In the genomic region with DNA sequence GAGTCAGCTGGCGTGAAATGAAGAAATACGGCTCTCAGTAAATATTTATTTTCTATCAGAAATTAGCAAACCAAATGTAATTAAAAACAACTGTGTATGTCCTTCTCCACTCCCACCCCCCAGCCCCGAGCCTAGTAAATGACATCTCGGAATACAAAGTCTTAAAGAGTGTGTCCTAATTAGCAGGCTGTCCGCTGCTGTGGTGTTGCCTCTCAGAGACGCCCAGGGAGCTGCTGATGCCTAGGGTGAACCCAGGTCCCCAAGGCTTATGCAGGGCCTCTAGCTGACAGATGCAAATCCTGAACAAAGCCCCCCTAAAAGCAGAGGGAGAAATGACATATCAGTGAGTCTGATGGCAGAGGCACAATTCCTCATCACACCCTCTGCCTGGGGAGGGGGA, we compare ENCODE assay signal across 23 mouse cellular contexts.
DNase-seq lines count a peak whose midpoint lies in the region; ATAC-seq and TF ChIP-seq lines count a peak whose summit lies in the region.
"Had no signal": no experiment of that assay in that cellular context is flagged by ENCODE, and none has a peak within 500 bp of the region (broad histone marks: within the 10 kb centered on the region; RNA-seq: fewer than 3 reads in every experiment).

No protein-coding gene starts in this region.

- 22% methylated on average over 6 of the region's 6 CpGs for WGBS in forebrain, embryonic 14.5 days
- 25% methylated on average over 6 of the region's 6 CpGs for WGBS in forebrain, embryonic 12.5 days
- 36% methylated on average over 6 of the region's 6 CpGs for WGBS in midbrain, embryonic 13.5 days
- 28% methylated on average over 6 of the region's 6 CpGs for WGBS in midbrain, embryonic 15.5 days

- no peak overlapping the region for H3K4me2 ChIP-seq in forebrain, embryonic 14.5 days (ENCODE audit: low read length)
- no peak overlapping the region for H3K4me2 ChIP-seq in forebrain, embryonic 12.5 days
- H3K4me2 ChIP-seq in midbrain, embryonic 13.5 days (replicated peaks): no peak overlapping the region
- no peak overlapping the region for H3K4me2 ChIP-seq in midbrain, embryonic 15.5 days
- H3K4me2 ChIP-seq: embryonic facial prominence, embryonic 13.5 days; embryonic facial prominence, embryonic 15.5 days had no signal

- no peaks in the 10 kb centered on the region for H3K27me3 ChIP-seq in forebrain, embryonic 14.5 days (replicated peaks; ENCODE audit: control insufficient read depth, insufficient read depth, low read length)
- H3K27me3 ChIP-seq in forebrain, embryonic 12.5 days: peaks cover 36% of the 10 kb centered on the region
- H3K27me3 ChIP-seq in midbrain, embryonic 13.5 days: no peaks in the 10 kb centered on the region
- no peaks in the 10 kb centered on the region for H3K27me3 ChIP-seq in midbrain, embryonic 15.5 days (replicated peaks)
- peaks cover 23% of the 10 kb centered on the region for H3K27me3 ChIP-seq in E14TG2a.4 (ENCODE audit: insufficient read depth, low read length)
- H3K27me3 ChIP-seq: embryonic facial prominence, embryonic 13.5 days; embryonic facial prominence, embryonic 15.5 days had no signal

- H3K36me3 ChIP-seq in forebrain, embryonic 14.5 days (ENCODE audit: control insufficient read depth, insufficient read depth, low read length): no peaks in the 10 kb centered on the region
- no peaks in the 10 kb centered on the region for H3K36me3 ChIP-seq in forebrain, embryonic 12.5 days (replicated peaks)
- H3K36me3 ChIP-seq in midbrain, embryonic 13.5 days: no peaks in the 10 kb centered on the region
- no peaks in the 10 kb centered on the region for H3K36me3 ChIP-seq in midbrain, embryonic 15.5 days (replicated peaks)
- H3K36me3 ChIP-seq in E14TG2a.4 (ENCODE audit: insufficient read depth, low read length): no peaks in the 10 kb centered on the region
- H3K36me3 ChIP-seq: embryonic facial prominence, embryonic 13.5 days; embryonic facial prominence, embryonic 15.5 days; forebrain, embryonic 10.5 days had no signal

- H3K9ac ChIP-seq in forebrain, embryonic 14.5 days (ENCODE audit: low read length): no peak overlapping the region
- no peak overlapping the region for H3K9ac ChIP-seq in forebrain, embryonic 12.5 days
- no peak overlapping the region for H3K9ac ChIP-seq in midbrain, embryonic 13.5 days (replicated peaks)
- no peak overlapping the region for H3K9ac ChIP-seq in midbrain, embryonic 15.5 days
- H3K9ac ChIP-seq: embryonic facial prominence, embryonic 13.5 days; embryonic facial prominence, embryonic 15.5 days had no signal

- H3K4me1 ChIP-seq in forebrain, embryonic 14.5 days (ENCODE audit: control insufficient read depth, insufficient read depth, low read length): peaks cover 12% of the 10 kb centered on the region
- peaks cover 31% of the 10 kb centered on the region for H3K4me1 ChIP-seq in forebrain, embryonic 12.5 days
- H3K4me1 ChIP-seq in midbrain, embryonic 13.5 days (replicated peaks): peaks cover 23% of the 10 kb centered on the region
- H3K4me1 ChIP-seq in midbrain, embryonic 15.5 days: peaks cover 7% of the 10 kb centered on the region
- H3K4me1 ChIP-seq in E14TG2a.4 (replicated peaks; ENCODE audit: low read depth, low read length): peaks cover 43% of the 10 kb centered on the region
- H3K4me1 ChIP-seq: embryonic facial prominence, embryonic 15.5 days had no signal

- H3K9me3 ChIP-seq in forebrain, embryonic 14.5 days (replicated peaks; ENCODE audit: control insufficient read depth, low read length): no peaks in the 10 kb centered on the region
- H3K9me3 ChIP-seq in forebrain, embryonic 12.5 days: no peaks in the 10 kb centered on the region
- no peaks in the 10 kb centered on the region for H3K9me3 ChIP-seq in midbrain, embryonic 13.5 days
- H3K9me3 ChIP-seq in midbrain, embryonic 15.5 days: no peaks in the 10 kb centered on the region
- H3K9me3 ChIP-seq in E14TG2a.4 (ENCODE audit: low read length): no peaks in the 10 kb centered on the region
- H3K9me3 ChIP-seq: embryonic facial prominence, embryonic 13.5 days; embryonic facial prominence, embryonic 15.5 days; forebrain, embryonic 10.5 days had no signal

- H3K4me3 ChIP-seq in forebrain, embryonic 14.5 days (ENCODE audit: low read depth, low read length): no peak overlapping the region
- no peak overlapping the region for H3K4me3 ChIP-seq in forebrain, embryonic 12.5 days (replicated peaks)
- no peak overlapping the region for H3K4me3 ChIP-seq in midbrain, embryonic 13.5 days (replicated peaks)
- H3K4me3 ChIP-seq in midbrain, embryonic 15.5 days: no peak overlapping the region
- peak overlapping the region; percentile 3; the same call in 1 of the 2 replicates for H3K4me3 ChIP-seq in E14TG2a.4 (replicated peaks; ENCODE audit: low read length)
- H3K4me3 ChIP-seq: embryonic facial prominence, embryonic 13.5 days; embryonic facial prominence, embryonic 15.5 days; erythroblast, embryonic 14.5 days; forebrain, embryonic 10.5 days had no signal

- no peak for TF ChIP-seq POLR2A in brain, embryonic 14.5 days (IDR thresholded peaks at IDR 0.05; ENCODE audit: borderline replicate concordance, extremely low read depth, insufficient read depth, insufficient read length, poor library complexity, severe bottlenecking)

- H3K27ac ChIP-seq in forebrain, embryonic 14.5 days (ENCODE audit: low read depth, low read length): no peak overlapping the region
- no peak overlapping the region for H3K27ac ChIP-seq in forebrain, embryonic 12.5 days
- H3K27ac ChIP-seq in midbrain, embryonic 13.5 days: peak overlapping the region; percentile 26; the same call in 1 of the 2 replicates
- no peak overlapping the region for H3K27ac ChIP-seq in midbrain, embryonic 15.5 days
- H3K27ac ChIP-seq: embryonic facial prominence, embryonic 13.5 days; embryonic facial prominence, embryonic 15.5 days; forebrain, embryonic 10.5 days had no signal

- peak; percentile 36 for DNase-seq in forebrain, embryonic 14.5 days (ENCODE audit: low spot score)
- DNase-seq in brain, embryonic 14.5 days (ENCODE audit: low read depth): peak; percentile 68
- DNase-seq in adrenal gland, adult 18-20 months (ENCODE audit: low spot score in 2 of 2): no peak
- no peak for DNase-seq in B cell, adult 2 months
- DNase-seq: adrenal gland, adult 8-10 months; adrenal gland, postnatal 14 days; adrenal gland, postnatal 36 days; cerebellum, adult 11 months; cerebellum, adult 18-20 months; cerebellum, adult 8-10 months; cerebellum, adult 9-11 months; cerebellum, postnatal 14 days; cerebellum, postnatal 36 days; embryo, embryonic 11 days had no signal

- peak; percentile 40; the same call in 1 of the 2 replicates for ATAC-seq in forebrain, embryonic 14.5 days
- ATAC-seq in forebrain, embryonic 12.5 days (ENCODE audit: low FRiP score): no peak; the same call in 1 of the 2 replicates
- peak; percentile 55; the same call in 1 of the 2 replicates for ATAC-seq in midbrain, embryonic 13.5 days
- no peak for ATAC-seq in midbrain, embryonic 15.5 days (replicated peaks)
- ATAC-seq: CD4-positive, CD25-positive, alpha-beta regulatory T cell, adult 4 months had no signal

- TF ChIP-seq CTCF in E14TG2a.4 (conservative IDR thresholded peaks at IDR 0.05; ENCODE audit: low read length): no peak
- TF ChIP-seq CTCF in brain, embryonic 14.5 days (IDR thresholded peaks at IDR 0.05; ENCODE audit: borderline replicate concordance, extremely low read depth, insufficient read depth, insufficient read length): no peak

Comparison
In these comparisons a context has a peak if more than half of its experiments do, and no peak if none do; other contexts are left out.
1. ATAC-seq: peak in forebrain, embryonic 14.5 days (single experiment) and midbrain, embryonic 13.5 days (single experiment); none in forebrain, embryonic 12.5 days (single experiment) and midbrain, embryonic 15.5 days (single experiment).
2. DNase-seq: peak in forebrain, embryonic 14.5 days (single experiment) and brain, embryonic 14.5 days (single experiment); none in adrenal gland, adult 18-20 months (0 of 2) and B cell, adult 2 months (0 of 2).